Mouse (Mus musculus) right cerebral cortex, postnatal 36 days (tissue): Measurements from ENCODE around the gene Epha10.

Experiments used
- DNase-seq, 2 experiments: peaks; one replicate each; pipeline ENCODE4 v3.0.0; 2022; ENCODE audit warnings: low spot score in 2 of 2, mixed read lengths in 1 of 2

Gene Epha10

DNA sequence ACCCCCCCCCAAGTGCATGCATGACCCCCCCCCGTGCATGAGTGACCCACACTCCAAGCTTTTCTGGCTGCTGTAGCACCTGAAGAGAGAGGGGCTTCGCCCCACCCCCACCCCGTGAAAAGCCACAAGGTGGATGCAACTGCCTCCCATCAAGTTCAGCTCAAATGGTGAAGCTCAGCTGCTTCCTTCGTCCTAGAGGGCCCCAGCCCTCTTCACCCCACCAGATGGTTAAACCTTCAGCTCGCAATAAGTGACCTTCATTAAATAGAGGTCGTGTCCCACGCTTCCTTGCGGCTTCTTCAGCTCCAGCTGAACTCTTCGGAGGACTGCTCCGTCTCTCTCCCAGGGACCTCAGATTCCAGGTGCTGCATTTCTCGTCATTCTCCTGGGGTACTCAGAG, at the start of gene Epha10:
TSS of gene Epha10 (plus strand) at position 301 of the 400 bp plus-strand sequence.
- DNase-seq = no peak

DNA sequence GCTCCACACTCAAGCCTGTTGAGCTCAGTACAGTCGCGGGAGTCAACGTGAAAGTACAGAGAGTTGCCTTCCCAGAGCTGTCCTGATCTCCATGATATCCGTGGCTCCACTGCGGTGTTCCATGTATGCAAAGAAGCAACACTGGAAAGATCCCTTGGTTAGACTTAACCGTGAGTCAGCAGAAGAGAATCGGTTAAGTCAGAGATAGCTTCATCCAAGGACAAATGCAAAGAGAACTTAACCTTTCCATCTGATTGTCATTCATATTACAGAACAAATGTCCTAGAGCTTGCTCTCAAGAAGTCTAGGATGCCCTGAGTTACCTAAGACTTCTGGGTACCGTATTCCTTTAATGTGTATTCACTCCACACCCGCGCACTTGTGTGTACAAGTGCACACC, 47.9 kb upstream of the Epha10 start:
- no peak for DNase-seq

GRCm38 (mm10) chr4:124838035-124838700, 42.5 kb upstream of the Epha10 start:
- DNase-seq = no peak

- no peak for DNase-seq
Measured at GRCm38 (mm10) chr4:124840998-124841397, 39.7 kb upstream of the Epha10 start.

DNA sequence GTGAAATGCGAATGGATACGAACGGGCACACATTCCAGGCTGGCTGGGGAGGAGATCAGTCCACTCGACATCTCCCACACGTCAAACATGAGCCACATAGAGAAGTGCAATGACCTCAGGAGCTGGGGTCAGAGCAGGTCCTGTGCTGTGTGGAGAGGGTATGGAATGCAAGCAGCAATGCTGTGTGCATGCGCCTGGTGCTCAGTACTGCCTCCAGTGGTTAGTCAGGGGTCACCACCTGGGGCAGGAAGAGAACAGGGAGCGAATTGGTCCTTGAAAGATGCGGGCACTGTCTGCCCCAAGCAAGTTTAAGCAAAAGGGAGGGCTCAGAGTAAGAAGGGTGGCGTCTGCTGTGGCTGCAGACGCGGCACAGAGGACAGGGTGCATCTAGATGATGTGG, 37.2 kb upstream of the Epha10 start:
- DNase-seq = no peak

DNA sequence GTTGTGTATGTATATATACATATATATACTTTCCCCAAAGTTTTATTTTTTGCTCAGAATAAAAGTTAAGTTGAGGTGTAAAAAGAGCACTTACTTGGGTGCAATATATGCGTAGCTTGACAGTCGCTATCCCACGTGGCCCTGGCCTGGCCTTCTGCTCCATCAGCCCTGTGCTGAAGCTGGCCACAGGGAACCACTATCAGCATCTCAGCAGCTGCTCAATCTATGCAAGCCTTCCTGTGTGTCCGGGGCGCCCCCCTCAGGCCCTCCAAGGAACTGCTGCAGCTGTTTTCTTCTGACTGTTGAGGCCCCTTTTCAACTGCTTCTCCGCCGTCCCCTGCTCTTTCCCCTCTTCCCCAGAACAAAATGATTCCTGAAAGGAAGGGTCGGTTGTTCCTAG, 33.1 kb upstream of the Epha10 start:
- DNase-seq = peak; percentile 71 to 81

- DNase-seq = peak; percentile 72 to 81
Measured at GRCm38 (mm10) chr4:124849631-124850260, 31.0 kb upstream of the Epha10 start.

- peak; percentile 92 for DNase-seq
Measured at GRCm38 (mm10) chr4:124850261-124850913, 30.3 kb upstream of the Epha10 start, which contains the start of gene Yrdc. TSS of gene Yrdc (plus strand) at chr4:124850679.

- peak; percentile 61 to 77 for DNase-seq
Measured at GRCm38 (mm10) chr4:124850933-124851658, 29.6 kb upstream of the Epha10 start, which contains the start of gene 1110065P20Rik. TSS of gene 1110065P20Rik (minus strand) at chr4:124851196.

DNA sequence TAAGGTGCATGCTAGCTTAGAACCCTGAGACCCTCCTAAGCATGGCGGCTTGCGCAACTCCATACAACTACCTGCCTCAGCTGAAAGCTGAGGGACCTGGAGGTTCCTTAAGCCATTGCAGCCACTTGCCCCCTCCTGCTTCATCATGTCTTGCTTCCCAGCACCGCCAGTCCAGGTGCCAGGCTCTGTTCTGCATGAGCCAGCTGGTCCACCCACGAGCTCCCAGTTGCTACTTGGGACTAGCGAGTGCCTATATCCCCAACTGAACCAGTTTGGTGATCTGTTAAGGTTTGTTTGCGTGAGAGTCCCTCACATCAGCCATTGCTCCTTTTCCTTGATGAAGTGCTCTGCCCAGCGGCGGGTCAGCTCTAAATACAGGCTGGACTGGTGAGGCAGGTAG, 24.4 kb upstream of the Epha10 start:
- no peak for DNase-seq

GRCm38 (mm10) chr4:124858370-124858769, 22.3 kb upstream of the Epha10 start:
- no peak for DNase-seq

- DNase-seq = no peak
Measured at GRCm38 (mm10) chr4:124860446-124860845, 20.3 kb upstream of the Epha10 start.

GRCm38 (mm10) chr4:124861283-124862188, 19.2 kb upstream of the Epha10 start, which contains the start of gene Maneal:
TSS of gene Maneal (minus strand) at chr4:124862171.
- no peak for DNase-seq

- DNase-seq = no peak
Measured at GRCm38 (mm10) chr4:124872719-124873118, 8.0 kb upstream of the Epha10 start.

DNA sequence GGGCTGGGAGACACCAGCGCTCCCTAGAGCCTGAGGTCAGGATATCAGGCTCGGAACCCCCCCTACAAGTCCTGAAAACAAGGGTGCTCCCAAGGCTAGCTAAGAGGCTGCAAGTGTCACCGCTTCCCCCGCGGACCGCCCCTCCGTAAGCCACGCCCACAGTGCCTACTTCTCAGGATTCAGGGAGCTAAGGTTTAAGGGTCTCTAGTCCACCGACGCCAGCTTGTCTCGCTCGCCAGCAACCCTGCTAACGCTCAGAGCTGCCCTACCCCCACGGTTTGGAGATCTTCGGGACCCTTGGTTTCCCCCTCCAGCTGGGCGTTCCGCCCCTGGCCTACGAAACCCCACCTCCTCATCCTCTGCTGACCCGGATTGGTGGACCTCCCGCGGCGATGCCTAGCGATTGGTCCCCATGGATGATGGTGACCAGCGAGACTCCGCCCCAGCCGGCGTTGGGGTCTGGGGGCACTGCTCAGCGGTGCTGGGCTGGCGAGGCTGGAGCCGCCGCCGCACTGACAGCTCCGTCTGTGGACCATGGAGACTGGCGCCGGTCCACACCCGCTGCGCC, 726 bp downstream of the Epha10 start:
- peak; percentile 72 to 82 for DNase-seq

DNA sequence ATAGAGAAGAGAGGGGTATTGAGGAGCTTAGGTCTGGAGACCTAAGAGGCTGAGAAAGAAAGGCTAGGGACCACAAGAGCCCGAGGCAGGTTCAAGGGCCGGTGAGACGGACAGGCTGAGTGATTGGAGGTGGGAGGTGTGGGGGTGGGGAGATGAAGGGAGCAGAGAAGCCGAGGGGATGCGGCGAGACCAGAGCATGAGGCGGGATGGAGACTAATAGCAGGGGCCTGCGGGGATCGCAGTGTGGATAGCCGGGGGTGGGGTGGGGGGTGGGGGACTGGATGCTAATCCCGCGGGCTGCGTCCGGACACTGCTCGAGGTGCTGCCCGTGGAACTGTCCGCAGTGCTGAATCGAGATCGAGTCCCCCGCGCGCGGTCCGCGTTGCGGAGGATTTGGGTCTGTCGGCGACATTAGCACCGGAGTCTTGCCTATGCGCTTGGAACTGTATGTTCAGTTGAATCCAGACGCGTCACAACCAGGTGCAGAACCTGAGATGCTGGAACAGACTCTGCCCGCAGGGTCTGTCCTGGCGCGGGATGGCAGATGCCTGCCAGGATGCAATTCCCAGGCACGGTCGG, 1.5 kb downstream of the Epha10 start:
- DNase-seq = no peak

GRCm38 (mm10) chr4:124888702-124889101, 8.0 kb downstream of the Epha10 start:
- DNase-seq = peak; percentile 45 to 68

- DNase-seq = no peak
Measured at GRCm38 (mm10) chr4:124889935-124890334, 9.2 kb downstream of the Epha10 start.

GRCm38 (mm10) chr4:124890831-124891230, 10.1 kb downstream of the Epha10 start:
- no peak for DNase-seq

DNA sequence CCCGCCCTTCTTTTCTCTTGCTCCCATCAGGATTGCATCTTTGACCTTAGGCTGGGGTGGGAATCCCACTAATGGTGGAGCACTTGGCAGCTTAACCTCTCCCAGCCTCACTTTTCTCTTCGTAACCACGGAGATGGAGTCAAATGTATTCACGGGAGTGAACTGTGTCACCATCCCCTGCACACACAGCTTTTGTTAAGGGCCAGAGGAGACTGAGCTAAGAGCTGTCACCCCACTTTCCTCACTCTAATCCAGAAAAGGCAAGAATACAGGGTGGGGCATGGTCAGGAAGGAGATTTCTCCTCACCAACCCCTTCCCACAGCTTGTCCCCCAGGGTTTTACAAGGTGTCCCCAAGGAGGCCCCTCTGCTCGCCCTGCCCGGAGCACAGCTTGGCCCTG, 13.1 kb downstream of the Epha10 start:
- no peak for DNase-seq
